Mouse (Mus musculus): ENCODE measurements around the gene Imp4. TPM values are rescaled to one million over a fixed set of nuclear protein-coding genes. Genes with fewer than 3 reads are reported as not detected.

The Imp4 gene
- polyA plus RNA-seq, 1 experiment: 53.1 TPM

DNA sequence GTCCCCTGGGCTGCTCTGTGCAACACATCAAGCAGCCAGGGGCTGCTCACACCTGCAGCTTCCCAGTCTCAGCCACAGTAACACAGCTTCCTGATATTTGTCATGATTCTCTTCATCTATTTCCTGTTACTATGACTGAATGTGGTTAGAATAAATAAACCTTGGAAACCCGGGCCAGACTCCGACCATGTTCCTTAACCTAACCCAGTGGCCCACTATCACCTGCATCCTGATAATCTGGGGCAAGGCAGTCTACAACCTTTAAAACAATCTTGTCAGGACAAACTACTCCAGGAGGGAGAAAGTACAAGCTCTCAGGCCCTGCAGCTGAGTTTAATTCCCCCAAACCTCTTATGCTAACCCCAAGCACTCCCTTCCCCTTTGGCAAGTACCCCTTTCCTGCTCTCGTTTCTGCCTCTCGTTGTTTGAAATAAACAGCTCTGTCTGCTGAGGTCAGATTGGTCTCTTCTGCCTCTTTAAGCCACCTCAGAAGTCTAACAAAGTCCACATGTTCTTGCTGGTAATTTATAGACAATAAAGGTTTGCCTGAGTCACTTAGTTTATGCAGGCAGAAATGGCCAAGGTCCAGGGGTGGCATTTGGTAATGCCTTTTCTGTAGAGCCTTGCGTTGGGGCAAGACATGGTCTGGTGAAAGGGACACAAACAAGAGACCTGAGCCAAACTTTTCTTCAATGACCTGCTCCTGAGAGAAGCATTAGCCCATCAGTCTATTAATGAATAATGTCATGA lies 42.4 kb downstream of the Imp4 start:
- no peak for TF ChIP-seq GATA1 (IDR thresholded peaks at IDR 0.05; ENCODE audit: low read length)

DNA sequence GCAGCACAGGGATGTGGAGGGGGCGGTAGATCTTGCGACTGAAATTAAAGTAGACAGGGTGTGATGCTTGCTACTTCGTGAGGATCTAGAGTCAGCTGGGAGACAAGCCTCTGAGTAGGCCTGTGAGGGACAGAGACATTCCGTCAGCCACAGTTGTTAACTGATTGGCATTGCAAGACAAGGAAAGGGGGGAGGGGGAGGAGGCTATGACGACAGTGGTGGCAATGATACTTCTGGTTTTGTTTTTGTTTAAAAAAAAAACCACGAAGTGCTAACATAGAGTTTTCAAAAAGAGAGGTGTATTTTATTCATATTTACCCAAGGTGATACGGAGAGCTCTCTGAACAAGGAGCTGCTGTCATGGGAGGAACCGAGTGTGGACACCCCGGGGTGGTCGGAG lies 44.8 kb downstream of the Imp4 start:
- TF ChIP-seq GATA1 (IDR thresholded peaks at IDR 0.05; ENCODE audit: low read length): no peak

- TF ChIP-seq GATA1 (IDR thresholded peaks at IDR 0.05; ENCODE audit: low read length): no peak
Observed at GRCm38 (mm10) chr1:34485461-34486188, 46.0 kb downstream of the Imp4 start.

DNA sequence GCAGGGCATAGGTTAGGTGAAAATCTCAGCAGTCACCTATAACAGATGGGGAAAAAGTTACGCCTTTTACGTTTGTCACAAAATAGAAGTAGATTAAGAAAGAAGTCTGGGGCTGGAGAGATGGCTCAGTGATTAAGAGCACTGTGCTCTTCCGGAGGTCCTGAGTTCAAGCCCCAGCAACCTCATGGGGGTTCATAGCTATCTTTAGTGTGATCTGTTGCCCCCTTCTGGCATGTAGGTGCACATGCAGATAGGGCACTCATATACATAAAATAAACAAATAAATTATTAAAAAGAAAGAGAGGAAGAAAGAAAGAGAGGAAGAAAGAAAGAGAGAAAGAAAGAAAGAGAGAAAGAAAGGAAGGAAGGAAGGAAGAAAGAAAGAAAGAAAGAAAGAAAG lies 47.7 kb downstream of the Imp4 start:
- TF ChIP-seq GATA1 (IDR thresholded peaks at IDR 0.05; ENCODE audit: low read length): no peak

- TF ChIP-seq GATA1 (IDR thresholded peaks at IDR 0.05; ENCODE audit: low read length): peak; percentile 39
Observed at GRCm38 (mm10) chr1:34489852-34490541, 50.3 kb downstream of the Imp4 start.

DNA sequence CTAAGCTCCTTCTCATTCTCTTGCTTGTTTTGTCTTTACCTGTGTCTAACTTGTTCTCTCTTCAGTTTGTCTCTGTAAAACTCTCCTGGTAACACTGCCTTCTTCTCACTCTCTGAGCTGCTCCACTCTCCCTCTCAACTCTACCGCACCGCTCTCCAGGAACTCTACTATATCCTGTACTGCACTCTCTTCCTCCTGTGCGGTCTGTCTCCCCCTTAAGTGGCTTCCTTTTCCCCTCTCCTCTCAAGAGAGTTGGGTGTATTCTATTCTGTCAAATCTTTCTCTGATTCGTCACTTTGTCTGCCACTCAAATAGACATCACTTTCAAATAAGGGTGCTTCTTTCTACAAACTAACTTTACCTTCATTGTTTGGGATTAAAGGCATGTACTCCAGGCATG lies 51.8 kb downstream of the Imp4 start:
- TF ChIP-seq GATA1 (IDR thresholded peaks at IDR 0.05; ENCODE audit: low read length): no peak

Other genes starting within 250 kb of the Imp4 start
- gene Ccdc115, start 179 bp upstream of the Imp4 start, polyA plus RNA-seq (2012): 42.9 and 60.3 TPM in 2 replicates
- gene Ptpn18, start 19.9 kb downstream of the Imp4 start, polyA plus RNA-seq (2012): 62.4 and 70.6 TPM in 2 replicates
- gene Prss39, start 58.6 kb downstream of the Imp4 start, polyA plus RNA-seq (2012): not detected in 2 replicates
- not detected in 2 replicates for gene Cfc1, start 95.8 kb downstream of the Imp4 start, polyA plus RNA-seq (2012)
- gene Prss40, start 121.1 kb downstream of the Imp4 start, polyA plus RNA-seq (2012): not detected in 2 replicates
- gene Amer3, start 139.8 kb downstream of the Imp4 start, polyA plus RNA-seq (2012): not detected in 2 replicates